Comparison of ENCODE assay signal across 8 mouse cellular contexts in the genomic region with DNA sequence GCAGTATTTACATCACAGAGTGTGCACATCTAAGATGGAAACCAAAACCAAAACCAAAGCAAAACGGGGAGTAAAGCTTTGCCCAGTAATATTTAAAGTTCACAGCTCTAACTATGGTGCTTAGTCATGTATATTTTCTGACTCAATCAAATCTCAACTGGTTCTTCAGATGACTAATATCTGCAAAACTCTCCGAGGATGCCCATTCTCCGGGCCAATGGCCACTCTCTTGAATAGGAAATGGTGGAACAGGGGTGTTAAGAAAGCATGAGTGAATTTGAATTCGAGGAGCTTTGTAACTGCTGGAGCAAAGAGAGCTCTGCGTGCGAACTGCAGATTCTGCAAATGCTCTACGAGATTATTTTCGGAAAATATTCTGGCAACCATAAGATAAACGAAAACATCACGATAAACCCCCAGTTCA. TPM values are rescaled to one million over a fixed set of nuclear protein-coding genes. Genes with fewer than 3 reads are reported as not detected.
DNase-seq lines count a peak whose midpoint lies in the region; ATAC-seq and TF ChIP-seq lines count a peak whose summit lies in the region.

No protein-coding gene starts in this region.

- peak overlapping the region; percentile 50 for H3K9ac ChIP-seq in embryonic facial prominence, embryonic 15.5 days

- DNase-seq in ovary, postnatal 10 days (ENCODE audit: low spot score), result peak; percentile 3
- DNase-seq in ovary, postnatal 36 days (ENCODE audit: low spot score), result no peak
- DNase-seq in Patski (ENCODE audit: low read depth, low spot score), result peak; percentile 17
- peak; percentile 4 for DNase-seq in thymus, postnatal 25 days
- DNase-seq in left cerebral cortex, postnatal 36 days (ENCODE audit: low spot score in 2 of 2), result no peak

- under 1% methylated on average over 10 of the region's 10 CpGs for whole genome bisulfite sequencing in embryonic facial prominence, embryonic 15.5 days

- H3K4me3 ChIP-seq in embryonic facial prominence, embryonic 15.5 days (replicated peaks), result peak overlapping the region; percentile 65

- CTCF ChIA-PET in Patski (lab: Charles Lee), result no interaction called here

- peaks cover 10% of the 10 kb centered on the region for H3K4me1 ChIP-seq in embryonic facial prominence, embryonic 15.5 days

- peak overlapping the region; percentile 50 for H3K4me2 ChIP-seq in embryonic facial prominence, embryonic 15.5 days (replicated peaks)

- H3K27me3 ChIP-seq in Patski, result no peaks in the 10 kb centered on the region
- H3K27me3 ChIP-seq in embryonic facial prominence, embryonic 15.5 days, result no peaks in the 10 kb centered on the region

- ATAC-seq in Patski, result peak; percentile 58
- no peak for ATAC-seq in embryonic facial prominence, embryonic 15.5 days (ENCODE audit: insufficient number of reproducible peaks, low FRiP score, low TSS enrichment, low read depth)
- peak; percentile 85 for ATAC-seq in inflammation-experienced regulatory T-cells, adult 6 months
- peak; percentile 53 for ATAC-seq in megakaryocyte progenitor cell, adult 5-6 weeks (replicated peaks; ENCODE audit: poor library complexity)

- peak overlapping the region; percentile 89 for H3K27ac ChIP-seq in embryonic facial prominence, embryonic 15.5 days (replicated peaks)

- no peaks in the 10 kb centered on the region for H3K9me3 ChIP-seq in embryonic facial prominence, embryonic 15.5 days (replicated peaks)

- POLR2A ChIA-PET in Patski (lab: Charles Lee), result interaction anchor here (0.9 kb wide), 1 partner anchor 326 kb away, joined by 4 read pairs; the partner anchor contains the start of gene Zfp40

- in situ Hi-C loops in Patski (cut with MboI; ENCODE audit: low pct_unique_long_range_greater_than_20kb), result loop anchor here (10.0 to 25.0 kb wide), 4 partner anchors 52 to 1154 kb away; partner anchors contain the start of genes Zfp760, Zfp942 and Zfp943

- no peak for TF ChIP-seq CTCF in Patski (IDR thresholded peaks at IDR 0.05)

- intact Hi-C loops in left cerebral cortex, postnatal 36 days (cut with DNase I), result loop anchor here (5.0 kb wide), 1 partner anchor 129 kb away; no protein-coding TSS in a partner anchor

- peaks cover 20% of the 10 kb centered on the region for H3K36me3 ChIP-seq in embryonic facial prominence, embryonic 15.5 days

RNA-seq across cellular contexts. Expression of gene Zfp945, which starts 0.5 kb away (rescaled TPM):
- polyA plus RNA-seq in Patski (2021), result 7.2 TPM
- polyA plus RNA-seq in embryonic facial prominence, embryonic 15.5 days (2015; fragmentation: Nextera tagmentation; extraction: Ambion mirVana), result 20.2 and 21.5 TPM in 2 replicates
- 10 to 100 TPM; 15.9 to 26.6 (median 21.0) TPM for polyA plus RNA-seq in inflammation-experienced regulatory T-cells, adult 6 months (2017; shearing (Covaris generic))
- total RNA-seq in megakaryocyte progenitor cell, adult 5-6 weeks (2015), result 8.2 and 12.4 TPM in 2 replicates
- total RNA-seq in megakaryocyte progenitor cell, adult 5-6 weeks (2017), result 4.4 and 6.1 TPM in 2 replicates
- 10 to 100 TPM; 14.4 to 16.1 TPM for total RNA-seq in left cerebral cortex, postnatal 36 days (2021)

Comparison
In these comparisons a context has a peak if more than half of its experiments do, and no peak if none do; other contexts are left out.
1. DNase-seq: peak in ovary, postnatal 10 days (single experiment), Patski (single experiment) and thymus, postnatal 25 days (single experiment); none in ovary, postnatal 36 days (single experiment) and left cerebral cortex, postnatal 36 days (0 of 2).